Mouse (Mus musculus) heart, adult 18-20 months (tissue): ENCODE measurements around the gene Krtap3-1. TPM values are rescaled to one million over a fixed set of nuclear protein-coding genes. Genes with fewer than 3 reads are reported as not detected.
"Not testable (repeated sequence)": the region's sequence is repeated elsewhere in the genome, so short reads cannot be mapped to it uniquely, and the experiment has no call there.

Experiments used
- DNase-seq, 2 experiments: peaks; one replicate each; pipeline ENCODE4 v3.0.0; 2021 to 2022; ENCODE audit warnings: mixed read lengths in 1 of 2
- long read RNA-seq, 2 experiments: library from polyadenylated mRNA; stranded (forward); transcript quantifications; one replicate each; pipeline ENCODE4 v2.0.0; 2021
- total RNA-seq, 2 experiments: library from RNA; stranded (reverse); gene quantifications; 2 replicates each; pipeline ENCODE4 v1.2.3; 2021

Krtap3-1 gene
- not detected for total RNA-seq
- long read RNA-seq, experiment 1, result 0 reads
- long read RNA-seq, experiment 2, result 0 reads

- DNase-seq, result no peak
Observed at GRCm38 (mm10) chr11:99566530-99566929, at the start of gene Krtap3-1. TSS of gene Krtap3-1 (minus strand) at chr11:99566630.

- no peak for DNase-seq
Observed at GRCm38 (mm10) chr11:99614796-99615363, 48.5 kb upstream of the Krtap3-1 start, which contains the start of gene Krtap2-4. TSS of gene Krtap2-4 (minus strand) at chr11:99614846.

- not testable (repeated sequence) for DNase-seq
Observed at GRCm38 (mm10) chr11:99610089-99610488, 43.7 kb upstream of the Krtap3-1 start, which contains the start of gene Gm11937. TSS of gene Gm11937 (minus strand) at chr11:99610189.

GRCm38 (mm10) chr11:99609126-99609525, 42.7 kb upstream of the Krtap3-1 start:
- no peak for DNase-seq

- not testable (repeated sequence) for DNase-seq
Observed at GRCm38 (mm10) chr11:99603208-99603607, 36.8 kb upstream of the Krtap3-1 start, which contains the start of gene Gm11938. TSS of gene Gm11938 (minus strand) at chr11:99603308.

GRCm38 (mm10) chr11:99597742-99598141, 31.3 kb upstream of the Krtap3-1 start, which contains the start of gene Krtap9-3:
TSS of gene Krtap9-3 (minus strand) at chr11:99598105.
- DNase-seq, result not testable (repeated sequence)

GRCm38 (mm10) chr11:99590981-99591380, 24.6 kb upstream of the Krtap3-1 start, which contains the start of gene Krtap1-3:
TSS of gene Krtap1-3 (minus strand) at chr11:99591339.
- DNase-seq, result no peak

- no peak for DNase-seq
Observed at GRCm38 (mm10) chr11:99585096-99585495, 18.7 kb upstream of the Krtap3-1 start.

- no peak for DNase-seq
Observed at GRCm38 (mm10) chr11:99583245-99583704, 16.8 kb upstream of the Krtap3-1 start, which contains the start of gene Krtap1-4. TSS of gene Krtap1-4 (minus strand) at chr11:99583654.

GRCm38 (mm10) chr11:99581564-99581963, 15.1 kb upstream of the Krtap3-1 start:
- DNase-seq, result no peak

- DNase-seq, result no peak
Observed at GRCm38 (mm10) chr11:99581051-99581450, 14.6 kb upstream of the Krtap3-1 start.

GRCm38 (mm10) chr11:99580636-99581035, 14.2 kb upstream of the Krtap3-1 start, which contains the start of gene Krtap1-5:
TSS of gene Krtap1-5 (minus strand) at chr11:99581016.
- no peak for DNase-seq

- DNase-seq, result peak; percentile 35 to 73
Observed at GRCm38 (mm10) chr11:99574106-99574505, 7.7 kb upstream of the Krtap3-1 start.

- DNase-seq, result no peak
Observed at GRCm38 (mm10) chr11:99573164-99573563, 6.7 kb upstream of the Krtap3-1 start.

GRCm38 (mm10) chr11:99562580-99562979, 3.9 kb downstream of the Krtap3-1 start:
- DNase-seq, result no peak

- DNase-seq, result no peak
Observed at GRCm38 (mm10) chr11:99559366-99559765, 7.1 kb downstream of the Krtap3-1 start, which contains the start of gene Gm11939. TSS of gene Gm11939 (minus strand) at chr11:99559466.

GRCm38 (mm10) chr11:99557976-99558745, 8.3 kb downstream of the Krtap3-1 start:
- DNase-seq, result no peak

GRCm38 (mm10) chr11:99556753-99557152, 9.7 kb downstream of the Krtap3-1 start, which contains the start of gene Krtap3-2:
TSS of gene Krtap3-2 (minus strand) at chr11:99556853.
- DNase-seq, result no peak

GRCm38 (mm10) chr11:99556195-99556594, 10.2 kb downstream of the Krtap3-1 start:
- DNase-seq, result no peak

GRCm38 (mm10) chr11:99550765-99551164, 15.7 kb downstream of the Krtap3-1 start, which contains the start of gene Krtap3-3:
TSS of gene Krtap3-3 (minus strand) at chr11:99550865.
- DNase-seq, result no peak

GRCm38 (mm10) chr11:99547892-99548291, 18.5 kb downstream of the Krtap3-1 start:
- DNase-seq, result no peak

- no peak for DNase-seq
Observed at GRCm38 (mm10) chr11:99539721-99540120, 26.7 kb downstream of the Krtap3-1 start.
